Mouse (Mus musculus) heart, postnatal 0 days (tissue): Measurements from ENCODE around the gene Myh4.

Experiments
- CTCF ChIP-seq: IDR thresholded peaks from 2 replicates; pipeline ENCODE4 v1.5.1; 2016; ENCODE audit warnings: antibody characterized with exemption, control low read depth, low read depth
- EP300 ChIP-seq: IDR thresholded peaks from 2 replicates; pipeline ENCODE4 v1.6.1; 2016; ENCODE audit warnings: antibody characterized with exemption, low read depth

DNA sequence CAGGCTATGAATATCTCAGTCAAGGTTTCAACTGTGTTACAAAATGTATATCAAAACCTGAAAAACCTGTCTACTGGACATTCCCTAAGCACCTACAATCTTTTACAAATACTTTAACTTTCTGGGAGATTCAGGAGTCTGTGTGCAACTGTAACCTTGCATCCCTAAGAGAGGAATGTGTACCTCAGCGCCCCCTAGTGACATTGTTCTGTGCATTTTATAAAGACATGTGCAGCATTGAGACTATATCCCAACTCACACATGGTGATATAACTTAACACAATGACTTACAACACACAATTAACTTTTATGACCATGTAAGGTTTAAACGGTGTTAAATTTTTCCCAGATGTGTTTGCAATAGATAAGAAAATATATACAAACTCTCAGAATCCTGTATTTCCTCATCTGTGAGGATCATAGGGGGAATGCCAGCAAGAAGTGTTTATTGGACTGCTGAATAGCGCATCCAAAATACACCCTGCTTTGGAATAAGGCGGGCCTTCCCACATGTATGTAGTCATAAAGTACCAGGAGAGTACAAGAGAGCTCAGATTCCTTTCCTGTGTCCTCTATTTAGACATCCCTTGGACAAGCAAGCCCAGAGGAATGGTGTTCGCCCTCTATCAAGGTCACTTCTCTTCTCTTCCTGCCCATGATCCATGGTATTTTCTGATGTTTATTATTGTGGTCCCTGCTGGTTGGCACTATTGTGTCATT is 2.0 kb upstream of the Myh4 start:
- TF ChIP-seq CTCF (peak; percentile 53), EP300 (no peak)
